Mouse (Mus musculus) limb, embryonic 13.5 days (tissue): ENCODE results near the gene Lsm4. TPM values are rescaled to one million over a fixed set of nuclear protein-coding genes. Genes with fewer than 3 reads are reported as not detected.

Experiments
- ATAC-seq: fragments of 200-750 bp; cut with Nextera tagmentation; 2 replicates; pipeline ENCODE4 v1.8.0; 2017; ENCODE audit warnings: low read depth, moderate number of reproducible peaks, moderate TSS enrichment; ENCODE audit not compliant: low FRiP score
- H3K27ac ChIP-seq: fragments of 300-500 bp; sonication (generic); 2 replicates; pipeline ENCODE4 v1.5.1; 2015; ENCODE audit warnings: inconsistent platforms, mild to moderate bottlenecking, moderate library complexity
- H3K27me3 ChIP-seq: fragments of 300-500 bp; sonication (generic); 2 replicates; pipeline ENCODE4 v1.6.1; 2015; ENCODE audit warnings: mild to moderate bottlenecking, inconsistent platforms
- H3K36me3 ChIP-seq: fragments of 300-500 bp; sonication (generic); 2 replicates; pipeline ENCODE4 v1.6.1; 2015; ENCODE audit warnings: inconsistent platforms, mild to moderate bottlenecking, moderate library complexity
- H3K4me1 ChIP-seq: fragments of 300-500 bp; sonication (generic); 2 replicates; pipeline ENCODE4 v1.6.1; 2015; ENCODE audit warnings: inconsistent platforms
- H3K4me2 ChIP-seq: fragments of 300-500 bp; sonication (generic); replicated peaks from 2 replicates; pipeline ENCODE4 v1.6.1; 2015; ENCODE audit warnings: inconsistent platforms, mild to moderate bottlenecking, moderate library complexity
- H3K4me3 ChIP-seq: fragments of 300-500 bp; sonication (generic); 2 replicates; pipeline ENCODE4 v1.5.1; 2015; ENCODE audit warnings: moderate library complexity, mild to moderate bottlenecking, inconsistent platforms
- H3K9ac ChIP-seq: fragments of 300-500 bp; sonication (generic); 2 replicates; pipeline ENCODE4 v1.6.1; 2015; ENCODE audit warnings: mild to moderate bottlenecking, inconsistent platforms
- H3K9me3 ChIP-seq: fragments of 300-500 bp; sonication (generic); 2 replicates; pipeline ENCODE4 v1.6.1; 2016; ENCODE audit warnings: inconsistent platforms
- WGBS: fragments of 180-500 bp; shearing (Covaris S2); methylation state at CpG from one replicate; pipeline ENCODE4 v1.1.7; 2015; 5-methylcytosine and 5-hydroxymethylcytosine counted together
- polyA plus RNA-seq: library from polyadenylated mRNA; unstranded; fragments of >200 nt; fragmentation: Nextera tagmentation; extraction: Ambion mirVana; gene quantifications from 2 replicates; pipeline ENCODE4 v1.2.1, GENCODE M21; 2015

The Lsm4 gene
- polyA plus RNA-seq, 1 experiment from 2014 or later: 240 TPM

DNA sequence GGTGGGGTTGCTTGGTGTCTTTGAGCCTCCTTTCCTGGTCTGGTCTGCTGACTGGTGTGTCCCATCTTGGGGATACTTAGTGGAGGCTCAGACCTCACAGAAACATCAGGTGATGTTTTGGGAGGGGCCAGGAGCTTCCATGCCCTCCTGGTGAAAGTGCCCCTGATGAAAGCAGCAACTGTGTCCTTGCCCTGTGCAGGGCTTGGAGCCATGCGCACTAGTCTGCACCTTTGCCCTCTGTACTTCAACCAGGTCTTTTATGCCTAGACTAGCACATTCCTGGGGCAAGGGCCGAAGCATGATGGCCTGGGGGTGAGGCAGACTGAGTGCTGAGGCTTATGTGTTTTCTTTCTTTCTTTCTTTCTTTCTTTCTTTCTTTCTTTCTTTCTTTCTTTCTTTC, 7.4 kb upstream of the Lsm4 start:
- H3K4me3 ChIP-seq: no peak overlapping the region
- WGBS: 76% methylated on average over 2 of the region's 2 CpGs
- H3K36me3 ChIP-seq: no peaks in the 10 kb centered on the region
- no peak overlapping the region for H3K9ac ChIP-seq
- H3K9me3 ChIP-seq: no peaks in the 10 kb centered on the region
- ATAC-seq: no peak
- 0 out of 2 replicates have a peak, but pooled peaks cover under 1% of the 10 kb centered on the region for H3K4me1 ChIP-seq
- no peaks in the 10 kb centered on the region for H3K27me3 ChIP-seq
- no peak overlapping the region for H3K4me2 ChIP-seq
- H3K27ac ChIP-seq: no peak overlapping the region

GRCm38 (mm10) chr8:70667071-70667470, 6.0 kb upstream of the Lsm4 start:
- Histone ChIP-seq H3K9ac (no peak overlapping the region), H3K9me3 (no peaks in the 10 kb centered on the region), H3K4me1 (no peaks in the 10 kb centered on the region), H3K4me3 (no peak overlapping the region), H3K27ac (no peak overlapping the region), H3K4me2 (no peak overlapping the region), H3K36me3 (no peaks in the 10 kb centered on the region), H3K27me3 (no peaks in the 10 kb centered on the region)
- ATAC-seq: no peak
- 73% methylated on average over 5 of the region's 5 CpGs for WGBS

- no peak overlapping the region for H3K9ac ChIP-seq
- no peak overlapping the region for H3K27ac ChIP-seq
- H3K36me3 ChIP-seq: peaks cover 9% of the 10 kb centered on the region; the same call in 1 of the 2 replicates
- no peak for ATAC-seq
- H3K27me3 ChIP-seq: no peaks in the 10 kb centered on the region
- H3K4me1 ChIP-seq: peaks cover 17% of the 10 kb centered on the region
- no peaks in the 10 kb centered on the region for H3K9me3 ChIP-seq
- no peak overlapping the region for H3K4me3 ChIP-seq
- WGBS: 73% methylated on average over 10 of the region's 10 CpGs
- H3K4me2 ChIP-seq: no peak overlapping the region
Observed at GRCm38 (mm10) chr8:70671615-70672324, 1.3 kb upstream of the Lsm4 start.

DNA sequence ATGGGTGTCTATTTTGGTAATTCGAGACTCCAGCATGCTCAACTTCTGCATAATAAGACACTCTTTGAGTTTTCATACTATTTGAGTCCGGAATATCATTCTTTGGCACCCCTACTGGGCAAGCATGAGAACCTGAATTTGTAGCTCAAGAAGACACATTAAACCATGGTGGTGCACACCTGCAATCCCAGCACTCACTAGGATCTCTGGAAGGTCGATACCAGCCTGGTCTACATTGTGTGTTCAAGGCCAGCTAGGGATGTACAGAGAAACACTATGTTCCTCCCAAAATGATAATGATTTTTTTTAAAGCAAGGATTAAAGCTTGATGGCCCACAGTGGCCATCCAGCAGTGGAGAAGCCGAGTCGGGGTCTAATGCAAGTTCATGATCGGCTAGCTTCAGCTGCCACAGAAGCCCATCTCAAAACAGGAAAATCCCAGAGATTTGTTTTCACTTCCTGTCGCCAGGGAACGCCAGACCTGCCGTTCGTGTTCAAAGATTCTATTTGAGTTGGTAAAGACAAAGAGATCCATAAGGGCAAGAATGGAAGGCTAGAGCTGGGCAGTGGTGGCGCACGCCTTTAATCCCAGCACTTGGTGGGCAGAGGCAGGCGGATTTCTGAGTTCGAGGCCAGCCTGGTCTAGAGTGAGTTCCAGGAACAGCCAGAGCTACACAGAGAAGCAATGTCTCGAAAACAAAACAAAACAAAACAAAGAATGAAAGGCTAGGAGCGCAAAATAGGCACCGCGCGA, 546 bp upstream of the Lsm4 start:
- H3K4me3 ChIP-seq: peak overlapping the region; percentile 69
- peaks cover 14% of the 10 kb centered on the region for H3K36me3 ChIP-seq
- H3K9ac ChIP-seq: peak overlapping the region; percentile 63
- H3K27me3 ChIP-seq: no peaks in the 10 kb centered on the region
- H3K4me2 ChIP-seq: peak overlapping the region; percentile 58
- peak; percentile 33 for ATAC-seq
- H3K4me1 ChIP-seq: peaks cover 17% of the 10 kb centered on the region
- WGBS: 42% methylated on average over 19 of the region's 19 CpGs
- H3K27ac ChIP-seq: peak overlapping the region; percentile 79
- H3K9me3 ChIP-seq: no peaks in the 10 kb centered on the region

GRCm38 (mm10) chr8:70674109-70674508, 1.1 kb downstream of the Lsm4 start:
- Histone ChIP-seq H3K4me3 (peak overlapping the region; percentile 69), H3K4me2 (peak overlapping the region; percentile 81), H3K36me3 (peaks cover 30% of the 10 kb centered on the region), H3K9me3 (no peaks in the 10 kb centered on the region), H3K9ac (peak overlapping the region; percentile 77), H3K27me3 (no peaks in the 10 kb centered on the region), H3K27ac (peak overlapping the region; percentile 91), H3K4me1 (peaks cover 17% of the 10 kb centered on the region)
- 85% methylated on average over 3 of the region's 3 CpGs for WGBS
- no peak for ATAC-seq

- peak overlapping the region; percentile 81; the same call in 1 of the 2 replicates for H3K4me2 ChIP-seq
- no peaks in the 10 kb centered on the region for H3K27me3 ChIP-seq
- H3K27ac ChIP-seq: no peak overlapping the region
- peaks cover 17% of the 10 kb centered on the region for H3K4me1 ChIP-seq
- peak overlapping the region; percentile 77; the same call in 1 of the 2 replicates for H3K9ac ChIP-seq
- no peak for ATAC-seq
- 73% methylated on average over 4 of the region's 4 CpGs for WGBS
- 0 out of 2 replicates have a peak overlapping the region, but pooled peaks have one; percentile 69 for H3K4me3 ChIP-seq
- H3K9me3 ChIP-seq: no peaks in the 10 kb centered on the region
- H3K36me3 ChIP-seq: peaks cover 36% of the 10 kb centered on the region
Observed at GRCm38 (mm10) chr8:70674716-70675115, 1.7 kb downstream of the Lsm4 start.

DNA sequence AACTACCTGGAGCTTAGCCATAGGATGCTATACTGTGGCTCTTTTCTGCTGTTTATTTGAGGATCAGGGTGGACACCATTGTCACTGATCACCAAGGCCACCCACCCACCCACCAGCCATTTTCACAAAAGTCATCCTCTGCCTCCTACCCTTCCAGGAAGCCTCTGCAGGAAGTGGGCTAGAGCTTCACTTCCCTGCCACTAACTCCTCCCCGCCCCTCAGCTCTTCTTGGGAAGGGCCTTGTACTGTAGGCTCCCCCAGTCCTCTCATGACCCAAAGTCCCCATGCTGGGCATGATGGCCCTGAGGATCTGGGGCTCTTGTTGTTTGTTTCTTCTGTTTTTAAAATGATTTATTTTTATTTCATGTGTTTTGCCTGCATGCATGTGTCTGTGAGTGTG, 2.3 kb downstream of the Lsm4 start:
- H3K4me2 ChIP-seq: no peak overlapping the region
- no peaks in the 10 kb centered on the region for H3K9me3 ChIP-seq
- WGBS: 88% methylated on average over 1 of the region's 1 CpGs
- no peaks in the 10 kb centered on the region for H3K27me3 ChIP-seq
- H3K9ac ChIP-seq: no peak overlapping the region
- H3K4me3 ChIP-seq: no peak overlapping the region
- H3K4me1 ChIP-seq: peaks cover 17% of the 10 kb centered on the region
- H3K36me3 ChIP-seq: peaks cover 42% of the 10 kb centered on the region
- no peak for ATAC-seq
- H3K27ac ChIP-seq: no peak overlapping the region

DNA sequence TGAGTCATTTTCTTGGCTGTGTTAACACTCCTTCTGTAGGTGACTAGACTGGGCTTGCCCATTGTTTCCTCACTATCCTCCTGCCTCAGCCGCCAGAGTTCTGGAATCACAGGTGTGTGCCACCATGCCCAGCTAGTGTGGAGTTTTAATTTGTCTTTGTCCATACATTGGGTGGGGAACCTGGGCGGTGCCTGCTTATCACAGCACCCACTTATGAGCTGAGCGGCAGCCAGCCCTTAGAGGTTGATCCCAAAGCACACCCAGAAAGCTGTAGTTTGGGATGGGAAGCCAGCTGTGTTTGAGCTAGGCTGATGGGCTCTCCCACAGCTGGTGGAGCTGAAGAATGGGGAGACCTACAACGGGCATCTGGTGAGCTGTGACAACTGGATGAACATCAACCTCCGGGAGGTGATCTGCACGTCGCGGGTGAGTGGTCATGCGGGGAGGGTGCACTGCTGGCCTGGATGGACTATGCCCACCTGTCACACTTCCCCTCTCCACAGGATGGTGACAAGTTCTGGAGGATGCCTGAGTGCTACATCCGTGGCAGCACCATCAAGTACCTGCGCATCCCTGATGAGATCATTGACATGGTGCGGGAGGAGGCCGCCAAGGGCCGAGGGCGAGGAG, 4.5 kb downstream of the Lsm4 start:
- H3K4me3 ChIP-seq: no peak overlapping the region
- no peak overlapping the region for H3K27ac ChIP-seq
- no peaks in the 10 kb centered on the region for H3K27me3 ChIP-seq
- 92% methylated on average over 15 of the region's 15 CpGs for WGBS
- no peak overlapping the region; the same call in 1 of the 2 replicates for H3K9ac ChIP-seq
- H3K9me3 ChIP-seq: no peaks in the 10 kb centered on the region
- peaks cover 42% of the 10 kb centered on the region for H3K36me3 ChIP-seq
- no peak overlapping the region for H3K4me2 ChIP-seq
- no peak for ATAC-seq
- H3K4me1 ChIP-seq: peaks cover 28% of the 10 kb centered on the region

DNA sequence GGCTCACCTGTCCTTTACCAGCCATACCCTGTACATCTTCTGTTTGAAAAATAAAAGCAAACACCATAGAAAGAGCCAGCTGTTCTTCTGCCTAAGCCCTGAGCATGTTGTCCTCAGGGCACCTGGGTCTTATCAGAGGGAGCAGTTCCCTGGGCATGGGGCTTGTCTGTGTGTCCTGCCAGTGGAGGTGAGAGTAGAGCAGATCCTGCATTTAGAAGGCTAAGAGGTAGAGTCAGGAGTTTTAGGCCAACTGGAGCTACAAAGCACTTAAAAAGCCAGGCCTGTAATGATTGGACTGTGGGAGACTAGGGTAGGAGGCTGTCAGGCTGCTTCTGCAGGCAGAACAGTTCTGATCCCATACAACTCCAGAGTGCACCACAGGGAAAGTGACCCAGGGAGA, 5.6 kb downstream of the Lsm4 start:
- Histone ChIP-seq H3K4me1 (peaks cover 27% of the 10 kb centered on the region), H3K4me3 (no peak overlapping the region), H3K9ac (no peak overlapping the region), H3K27ac (no peak overlapping the region), H3K36me3 (peaks cover 42% of the 10 kb centered on the region), H3K4me2 (no peak overlapping the region), H3K9me3 (no peaks in the 10 kb centered on the region), H3K27me3 (no peaks in the 10 kb centered on the region)
- no peak for ATAC-seq

- no peak overlapping the region for H3K4me2 ChIP-seq
- H3K9ac ChIP-seq: no peak overlapping the region
- no peak overlapping the region for H3K4me3 ChIP-seq
- no peak for ATAC-seq
- peaks cover 19% of the 10 kb centered on the region for H3K4me1 ChIP-seq
- peaks cover 42% of the 10 kb centered on the region for H3K36me3 ChIP-seq
- no peak overlapping the region for H3K27ac ChIP-seq
- WGBS: 96% methylated on average over 4 of the region's 4 CpGs
- H3K27me3 ChIP-seq: no peaks in the 10 kb centered on the region
- H3K9me3 ChIP-seq: no peaks in the 10 kb centered on the region
Observed at GRCm38 (mm10) chr8:70679404-70679803, 6.4 kb downstream of the Lsm4 start.

DNA sequence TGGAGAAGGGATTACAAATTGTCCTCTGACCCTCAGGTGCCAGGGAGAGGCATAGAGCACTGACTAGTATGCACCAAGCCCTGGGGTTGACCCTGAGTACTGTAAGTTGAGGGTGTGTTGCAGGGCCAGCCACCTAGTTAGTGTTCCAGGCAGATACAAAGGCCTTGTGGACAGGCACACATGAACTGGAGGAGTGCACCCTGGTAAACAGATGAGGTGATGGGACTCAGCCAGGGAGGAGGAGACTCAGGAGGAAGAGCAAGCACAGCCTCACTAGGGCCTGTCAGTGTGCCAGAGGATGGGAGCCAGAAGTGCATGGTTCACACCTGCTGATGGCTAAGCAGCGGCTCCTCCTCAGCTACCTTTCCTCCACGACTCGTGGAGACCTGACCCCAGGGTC, 7.0 kb downstream of the Lsm4 start:
- Histone ChIP-seq H3K27ac (no peak overlapping the region), H3K9ac (no peak overlapping the region), H3K4me3 (no peak overlapping the region), H3K4me1 (peaks cover 13% of the 10 kb centered on the region), H3K36me3 (peaks cover 42% of the 10 kb centered on the region), H3K4me2 (no peak overlapping the region), H3K9me3 (no peaks in the 10 kb centered on the region), H3K27me3 (no peaks in the 10 kb centered on the region)
- no peak for ATAC-seq
- 81% methylated on average over 3 of the region's 3 CpGs for WGBS

GRCm38 (mm10) chr8:70681410-70681809, 8.4 kb downstream of the Lsm4 start:
- Histone ChIP-seq H3K9ac (no peak overlapping the region), H3K4me3 (no peak overlapping the region), H3K36me3 (peaks cover 35% of the 10 kb centered on the region), H3K4me1 (peaks cover 13% of the 10 kb centered on the region), H3K4me2 (no peak overlapping the region), H3K27me3 (no peaks in the 10 kb centered on the region), H3K9me3 (no peaks in the 10 kb centered on the region), H3K27ac (no peak overlapping the region)
- WGBS: 65% methylated on average over 3 of the region's 3 CpGs
- no peak for ATAC-seq
